Mouse (Mus musculus): ENCODE results near the gene Gstt4. TPM values are rescaled to one million over a fixed set of nuclear protein-coding genes. Genes with fewer than 3 reads are reported as not detected.
"Not testable (repeated sequence)": the region's sequence is repeated elsewhere in the genome, so short reads cannot be mapped to it uniquely, and the experiment has no call there.

The Gstt4 gene
- polyA plus RNA-seq, 1 experiment from 2014 or later = not detected

DNA sequence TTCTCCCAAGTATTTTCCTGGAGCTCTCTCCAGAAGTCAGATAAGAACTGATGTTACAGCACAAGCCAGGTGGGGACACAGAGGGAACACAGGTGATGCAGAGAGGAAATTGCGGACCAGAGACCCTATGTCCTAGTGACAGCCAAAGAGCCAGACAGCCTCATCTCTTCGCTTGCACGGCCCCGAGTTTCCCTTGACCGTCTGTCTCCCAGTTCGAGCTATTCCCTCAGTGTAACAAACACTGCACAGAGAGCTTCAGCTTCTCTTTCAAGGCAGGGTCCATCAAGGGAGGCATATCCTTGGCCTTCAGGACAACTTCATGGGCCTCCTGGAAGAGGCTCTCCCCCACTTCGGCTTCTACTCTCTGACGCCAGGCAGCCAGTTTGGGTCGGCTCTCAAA is 47.8 kb downstream of the Gstt4 start:
- DNase-seq (ENCODE audit: low spot score) (no peak), ATAC-seq (no peak)
- peaks cover 5% of the 10 kb centered on the region; the same call in 1 of the 2 replicates for H3K4me1 ChIP-seq (ENCODE audit: insufficient read depth, low read depth, low read length)
- no peak for TF ChIP-seq CTCF (IDR thresholded peaks at IDR 0.05)
- TF ChIP-seq EP300 (IDR thresholded peaks at IDR 0.05) = no peak
- no peaks in the 10 kb centered on the region for H3K36me3 ChIP-seq (ENCODE audit: insufficient read depth, low read length)
- no peaks in the 10 kb centered on the region for H3K9me3 ChIP-seq (ENCODE audit: low read length)
- no peak overlapping the region for H3K9ac ChIP-seq (replicated peaks; ENCODE audit: low read depth)
- H3K27me3 ChIP-seq (replicated peaks; ENCODE audit: insufficient read depth, low read length) = no peaks in the 10 kb centered on the region
- WGBS = 86% methylated on average over 9 of the region's 9 CpGs
- no peak overlapping the region for H3K4me2 ChIP-seq (replicated peaks; ENCODE audit: low read depth, low read length)
- no peak overlapping the region for H3K27ac ChIP-seq (ENCODE audit: low read length)
- H3K4me3 ChIP-seq (ENCODE audit: low read depth, low read length) = no peak overlapping the region

DNA sequence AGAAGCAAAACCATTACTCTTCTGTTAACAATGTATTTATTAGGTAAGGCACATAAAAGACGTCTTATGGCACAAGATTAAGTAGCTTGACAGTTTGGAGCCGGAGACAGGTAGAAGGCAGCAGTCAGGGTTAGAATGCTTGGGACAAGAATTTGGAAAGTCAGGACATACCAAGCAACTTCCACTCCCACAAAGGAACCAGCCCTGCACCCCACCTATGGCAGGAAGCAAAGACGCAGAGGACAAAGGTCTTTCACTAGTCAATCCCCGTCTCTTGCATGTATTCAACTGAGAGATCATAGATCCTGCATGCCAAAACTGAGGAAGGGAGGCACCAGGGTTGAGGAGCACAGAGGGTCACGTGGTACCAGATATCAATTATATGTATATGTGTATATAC is 48.2 kb downstream of the Gstt4 start:
- no peak overlapping the region for H3K4me3 ChIP-seq (ENCODE audit: low read depth, low read length)
- no peak for ATAC-seq

DNA sequence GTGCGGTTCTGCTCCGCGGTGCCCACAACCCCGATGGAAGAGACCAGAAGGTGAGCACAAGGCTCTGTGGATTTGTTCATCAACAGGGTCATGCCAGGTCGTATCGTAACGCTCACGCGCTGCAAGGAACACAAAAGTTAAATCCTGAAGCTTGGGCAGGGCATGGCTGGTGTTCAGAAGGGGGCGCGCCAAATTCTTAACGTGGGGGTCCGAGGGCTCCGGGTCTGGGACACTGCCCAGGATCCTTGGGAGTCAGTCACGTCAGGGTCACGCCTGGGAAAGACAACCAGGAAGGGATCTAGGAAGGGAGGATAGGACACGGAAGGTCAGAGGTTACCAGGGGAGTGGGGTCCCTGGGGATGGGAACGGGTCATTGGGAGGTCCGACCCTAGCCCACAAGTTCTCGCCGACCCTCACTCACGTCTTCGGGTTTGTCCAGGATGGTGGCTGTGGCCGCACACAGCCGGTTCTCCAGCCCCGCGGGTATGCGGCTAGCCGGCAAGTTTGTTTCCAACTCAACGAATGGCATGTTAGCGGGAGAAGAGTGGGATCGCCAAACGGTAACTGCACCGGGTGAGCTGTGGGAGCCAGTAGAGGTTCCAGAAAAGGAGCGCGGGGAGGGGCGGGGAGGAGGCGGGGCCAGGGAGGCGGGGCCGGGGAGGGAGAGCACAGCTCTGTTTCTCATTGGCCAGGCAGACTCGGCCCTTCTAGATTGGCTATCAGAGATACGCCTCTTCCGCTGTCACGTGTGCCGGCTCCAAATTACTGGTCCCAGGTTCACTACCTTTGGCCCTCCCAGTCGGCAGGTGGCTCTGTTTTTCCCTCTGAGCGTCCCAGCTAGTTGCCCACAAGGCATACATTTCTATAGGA is 49.3 kb downstream of the Gstt4 start, which contains the start of gene Ddt:
Gene Ddt (minus strand): TSS at position 620 of the 870 bp plus-strand sequence.
- Histone ChIP-seq H3K4me3 (ENCODE audit: low read depth, low read length) (peak within 1 kb of the TSS; percentile 58), H3K27ac (ENCODE audit: low read length) (peak within 1 kb of the TSS; percentile 44), H3K4me1 (ENCODE audit: insufficient read depth, low read depth, low read length) (peaks cover 5% of the 10 kb centered on the region; the same call in 1 of the 2 replicates), H3K27me3 (replicated peaks; ENCODE audit: insufficient read depth, low read length) (no peaks in the 10 kb centered on the region), H3K9me3 (ENCODE audit: low read length) (no peaks in the 10 kb centered on the region), H3K9ac (replicated peaks; ENCODE audit: low read depth) (peak within 1 kb of the TSS; percentile 41), H3K36me3 (ENCODE audit: insufficient read depth, low read length) (no peaks in the 10 kb centered on the region), H3K4me2 (replicated peaks; ENCODE audit: low read depth, low read length) (peak within 1 kb of the TSS; percentile 96)
- TF ChIP-seq CTCF (IDR thresholded peaks at IDR 0.05) = peak; percentile 39; the same call in 1 of the 2 replicates
- 0 out of 2 replicates have a peak, but pooled peaks have one; percentile 3 for TF ChIP-seq EP300 (IDR thresholded peaks at IDR 0.05)
- peak; percentile 98 for DNase-seq (ENCODE audit: low spot score)
- ATAC-seq = peak; percentile 98
- under 1% methylated on average over 46 of the region's 47 CpGs for WGBS

More for the DNA sequence above, 48.2 kb downstream of the Gstt4 start:
- H3K36me3 ChIP-seq (ENCODE audit: insufficient read depth, low read length) = no peaks in the 10 kb centered on the region
- peaks cover 5% of the 10 kb centered on the region; the same call in 1 of the 2 replicates for H3K4me1 ChIP-seq (ENCODE audit: insufficient read depth, low read depth, low read length)
- H3K27me3 ChIP-seq (replicated peaks; ENCODE audit: insufficient read depth, low read length) = no peaks in the 10 kb centered on the region
- no peaks in the 10 kb centered on the region for H3K9me3 ChIP-seq (ENCODE audit: low read length)
- no peak overlapping the region for H3K9ac ChIP-seq (replicated peaks; ENCODE audit: low read depth)
- DNase-seq (ENCODE audit: low spot score) = no peak
- H3K4me2 ChIP-seq (replicated peaks; ENCODE audit: low read depth, low read length) = no peak overlapping the region
- 91% methylated on average over 5 of the region's 5 CpGs for WGBS
- TF ChIP-seq EP300 (IDR thresholded peaks at IDR 0.05) (no peak), CTCF (IDR thresholded peaks at IDR 0.05) (no peak)
- H3K27ac ChIP-seq (ENCODE audit: low read length) = no peak overlapping the region

DNA sequence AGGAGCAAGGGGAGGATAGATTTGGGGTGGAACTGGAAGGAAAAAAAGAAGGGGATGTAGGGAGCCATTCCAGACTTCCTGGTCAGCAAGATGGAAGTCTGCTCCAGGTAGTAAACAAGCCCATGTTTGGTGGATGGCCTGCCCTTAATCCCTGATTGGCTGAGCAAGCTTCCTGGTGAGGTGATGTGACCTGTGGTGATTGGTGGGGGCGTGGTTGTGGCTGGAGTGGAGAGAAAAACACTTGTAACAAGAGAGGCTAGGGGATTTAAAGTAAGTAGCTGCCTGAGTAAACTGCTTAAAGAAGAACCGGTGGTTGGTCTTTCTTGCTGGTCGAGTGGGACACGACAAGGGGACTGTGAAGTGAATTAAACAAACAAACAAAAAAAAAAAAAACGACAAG is 54.6 kb downstream of the Gstt4 start:
- 15% methylated on average over 5 of the region's 5 CpGs for WGBS
- H3K4me1 ChIP-seq (ENCODE audit: insufficient read depth, low read depth, low read length); H3K36me3 ChIP-seq (ENCODE audit: insufficient read depth, low read length); H3K9me3 ChIP-seq (ENCODE audit: low read length); ATAC-seq; H3K27me3 ChIP-seq (replicated peaks; ENCODE audit: insufficient read depth, low read length); H3K4me2 ChIP-seq (replicated peaks; ENCODE audit: low read depth, low read length); H3K9ac ChIP-seq (replicated peaks; ENCODE audit: low read depth); H3K27ac ChIP-seq (ENCODE audit: low read length); H3K4me3 ChIP-seq (ENCODE audit: low read depth, low read length): not testable (repeated sequence)
- peak; percentile 20 for DNase-seq (ENCODE audit: low spot score)

DNA sequence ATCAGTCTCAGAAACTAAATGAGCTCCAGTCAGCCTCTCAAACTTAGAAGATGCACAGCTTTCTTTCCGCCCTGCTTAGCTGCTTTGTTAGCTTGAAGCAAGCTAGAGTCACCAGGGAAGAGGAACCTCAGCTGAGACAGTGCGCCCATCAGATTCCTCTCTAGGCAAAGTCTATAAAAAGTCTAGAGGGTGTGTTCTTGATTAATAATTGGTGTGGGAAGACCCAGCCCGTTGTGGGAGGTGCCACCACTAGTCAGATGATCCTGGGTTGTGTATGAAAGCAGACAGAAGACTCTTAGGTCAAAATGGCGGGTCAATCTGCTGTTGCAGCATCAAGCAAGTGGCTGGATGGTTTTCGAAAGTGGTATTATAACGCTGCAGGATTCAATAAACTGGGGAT is 55.5 kb downstream of the Gstt4 start:
- H3K4me2 ChIP-seq (replicated peaks; ENCODE audit: low read depth, low read length) = no peak overlapping the region
- no peak for DNase-seq (ENCODE audit: low spot score)
- no peak overlapping the region for H3K9ac ChIP-seq (replicated peaks; ENCODE audit: low read depth)
- no peak overlapping the region for H3K4me3 ChIP-seq (ENCODE audit: low read depth, low read length)
- H3K27me3 ChIP-seq (replicated peaks; ENCODE audit: insufficient read depth, low read length) = no peaks in the 10 kb centered on the region
- 80% methylated on average over 6 of the region's 6 CpGs for WGBS
- ATAC-seq = no peak
- H3K27ac ChIP-seq (ENCODE audit: low read length) = no peak overlapping the region
- peaks cover 5% of the 10 kb centered on the region; the same call in 1 of the 2 replicates for H3K4me1 ChIP-seq (ENCODE audit: insufficient read depth, low read depth, low read length)
- TF ChIP-seq EP300 (IDR thresholded peaks at IDR 0.05) (no peak), CTCF (IDR thresholded peaks at IDR 0.05) (no peak)
- H3K9me3 ChIP-seq (ENCODE audit: low read length) = no peaks in the 10 kb centered on the region
- H3K36me3 ChIP-seq (ENCODE audit: insufficient read depth, low read length) = no peaks in the 10 kb centered on the region

Other genes starting within 250 kb of the Gstt4 start
- 3.0 and 3.4 TPM in 2 replicates for gene Ggt5, start 233.2 kb downstream of the Gstt4 start, polyA plus RNA-seq (2015; fragmentation: Nextera tagmentation; extraction: Ambion mirVana)
- gene Susd2, start 178.5 kb downstream of the Gstt4 start, polyA plus RNA-seq (2015; fragmentation: Nextera tagmentation; extraction: Ambion mirVana) = 9.3 and 9.4 TPM in 2 replicates
- 33.1 and 34.5 TPM in 2 replicates for gene Cabin1, start 58.2 kb downstream of the Gstt4 start, polyA plus RNA-seq (2015; fragmentation: Nextera tagmentation; extraction: Ambion mirVana)
- 70.6 and 81.5 TPM in 2 replicates for gene Ddt, start 49.1 kb downstream of the Gstt4 start, polyA plus RNA-seq (2015; fragmentation: Nextera tagmentation; extraction: Ambion mirVana)
- gene Gm20441, start 41.6 kb downstream of the Gstt4 start, polyA plus RNA-seq (2015; fragmentation: Nextera tagmentation; extraction: Ambion mirVana) = not detected in 2 replicates
- gene Gstt3, start 41.1 kb downstream of the Gstt4 start, polyA plus RNA-seq (2015; fragmentation: Nextera tagmentation; extraction: Ambion mirVana) = 56.6 and 58.9 TPM in 2 replicates
- gene Gstt1, start 24.0 kb downstream of the Gstt4 start, polyA plus RNA-seq (2015; fragmentation: Nextera tagmentation; extraction: Ambion mirVana) = 36.4 and 38.3 TPM in 2 replicates
- 40.6 and 44.7 TPM in 2 replicates for gene Gstt2, start 14.9 kb upstream of the Gstt4 start, polyA plus RNA-seq (2015; fragmentation: Nextera tagmentation; extraction: Ambion mirVana)
- 280 and 356 TPM in 2 replicates for gene Mif, start 37.7 kb upstream of the Gstt4 start, polyA plus RNA-seq (2015; fragmentation: Nextera tagmentation; extraction: Ambion mirVana)
- 1.2 TPM in 2 replicates for gene Derl3, start 70.9 kb upstream of the Gstt4 start, polyA plus RNA-seq (2015; fragmentation: Nextera tagmentation; extraction: Ambion mirVana)
- 109 TPM in 2 replicates for gene Smarcb1, start 99.1 kb upstream of the Gstt4 start, polyA plus RNA-seq (2015; fragmentation: Nextera tagmentation; extraction: Ambion mirVana)
- 299 and 347 TPM in 2 replicates for gene Chchd10, start 110.6 kb upstream of the Gstt4 start, polyA plus RNA-seq (2015; fragmentation: Nextera tagmentation; extraction: Ambion mirVana)
- 118 and 127 TPM in 2 replicates for gene Mmp11, start 114.0 kb upstream of the Gstt4 start, polyA plus RNA-seq (2015; fragmentation: Nextera tagmentation; extraction: Ambion mirVana)
- 5.5 and 6.0 TPM in 2 replicates for gene Gm867, start 118.1 kb upstream of the Gstt4 start, polyA plus RNA-seq (2015; fragmentation: Nextera tagmentation; extraction: Ambion mirVana)
- 8.8 and 10.1 TPM in 2 replicates for gene Vpreb3, start 120.5 kb upstream of the Gstt4 start, polyA plus RNA-seq (2015; fragmentation: Nextera tagmentation; extraction: Ambion mirVana)
- 0.12 TPM in 1 of 2 replicates, not detected in the other for gene Gm5134, start 132.0 kb upstream of the Gstt4 start, polyA plus RNA-seq (2015; fragmentation: Nextera tagmentation; extraction: Ambion mirVana)
- gene Zfp280b, start 210.1 kb upstream of the Gstt4 start, polyA plus RNA-seq (2015; fragmentation: Nextera tagmentation; extraction: Ambion mirVana) = 8.8 and 9.4 TPM in 2 replicates